Mouse (Mus musculus) G1E (cell line): ENCODE measurements around the gene Tshz2.

Experiments used
- CTCF ChIP-seq: IDR thresholded peaks from 2 replicates; pipeline ENCODE4 v1.5.1; 2012; ENCODE audit warnings: low read depth, low read length, inconsistent platforms, mixed read lengths
- GATA1 ChIP-seq: IDR thresholded peaks from 2 replicates; pipeline ENCODE4 v1.6.1; 2012; ENCODE audit warnings: borderline replicate concordance, low read length, inconsistent platforms, mixed read lengths
- POLR2AphosphoS5 ChIP-seq: IDR thresholded peaks from 2 replicates; pipeline ENCODE4 v1.6.1; 2012; ENCODE audit warnings: low read depth, low read length, inconsistent platforms; ENCODE audit not compliant: insufficient replicate concordance
- TAL1 ChIP-seq: conservative IDR thresholded peaks from 2 replicates; pipeline ENCODE4 v1.6.1; 2012; ENCODE audit warnings: low read depth, low read length, inconsistent platforms, mixed read lengths

GRCm38 (mm10) chr2:169752126-169752525, 119.3 kb downstream of the Tshz2 start:
- TF ChIP-seq CTCF, result no peak
- TF ChIP-seq POLR2AphosphoS5, result no peak
- TF ChIP-seq GATA1, result no peak
- TF ChIP-seq TAL1, result no peak
